Mouse (Mus musculus) C2C12 (cell line): ENCODE measurements at regions not wholly inside any gene's neighbourhood (a gene's known extent, or its start where the extent isn't known, plus 50 kb on each side); places are given as distances from the start of the nearest gene placed in this dataset.

ENCODE experiments used
- H3K27me3 ChIP-seq: one replicate; pipeline ENCODE4 v1.6.1; 2011; ENCODE audit not compliant: control insufficient read depth, insufficient read depth, insufficient read length
- H3K36me3 ChIP-seq: one replicate; pipeline ENCODE4 v1.6.1; 2011; ENCODE audit not compliant: control insufficient read depth, insufficient read depth
- H3K4me3 ChIP-seq: one replicate; pipeline ENCODE4 v1.5.1; 2011; ENCODE audit warnings: mild to moderate bottlenecking, control low read depth; ENCODE audit not compliant: poor library complexity, insufficient read depth, severe bottlenecking
- H3K79me2 ChIP-seq: one replicate; pipeline ENCODE4 v1.6.1; 2011; ENCODE audit not compliant: control insufficient read depth, insufficient read depth
- H3K79me3 ChIP-seq: one replicate; pipeline ENCODE4 v1.6.1; 2011; ENCODE audit warnings: low read depth, control low read depth
- H3ac ChIP-seq: one replicate; pipeline ENCODE3; 2011; ENCODE audit warnings: low read depth; ENCODE audit not compliant: control insufficient read depth, insufficient read length
- CEBPB ChIP-seq: IDR thresholded peaks from one replicate; pipeline ENCODE4 v1.6.1; 2011; ENCODE audit warnings: low read depth, mild to moderate bottlenecking, control low read depth, moderate library complexity
- CTCF ChIP-seq: IDR thresholded peaks from one replicate; pipeline ENCODE4 v1.5.1; 2011; ENCODE audit not compliant: control insufficient read depth, insufficient read depth, insufficient read length
- FOSL1 ChIP-seq: IDR thresholded peaks from one replicate; pipeline ENCODE4 v1.8.0; 2011; ENCODE audit warnings: mild to moderate bottlenecking, low read length; ENCODE audit not compliant: poor library complexity, insufficient read depth, severe bottlenecking
- MAX ChIP-seq: IDR thresholded peaks from one replicate; pipeline ENCODE4 v1.6.1; 2011; ENCODE audit warnings: mild to moderate bottlenecking, control low read depth
- MYOD1 ChIP-seq: IDR thresholded peaks from one replicate; pipeline ENCODE4 v1.6.1; 2011; ENCODE audit warnings: low read depth; ENCODE audit not compliant: control insufficient read depth, insufficient read length
- MYOG ChIP-seq: IDR thresholded peaks from one replicate; pipeline ENCODE4 v1.6.1; 2011; ENCODE audit not compliant: control insufficient read depth, insufficient read length; ENCODE audit errors: extremely low read depth
- USF1 ChIP-seq: IDR thresholded peaks from one replicate; pipeline ENCODE4 v1.6.1; 2011; ENCODE audit warnings: low read depth, mild to moderate bottlenecking, control low read depth, moderate library complexity

GRCm38 (mm10) chr9:113486494-113487081 lies 221.5 kb downstream of the Pdcd6ip start:
- TF ChIP-seq CEBPB: no peak
- TF ChIP-seq MAX: no peak
- no peak for TF ChIP-seq MYOG
- no peak for TF ChIP-seq MYOD1
- TF ChIP-seq FOSL1: no peak
- no peak for TF ChIP-seq CTCF
- no peak for TF ChIP-seq USF1

GRCm38 (mm10) chr9:113479897-113480296 lies 228.2 kb downstream of the Pdcd6ip start:
- TF ChIP-seq MAX: no peak
- H3K36me3 ChIP-seq: no peaks in the 10 kb centered on the region
- no peak overlapping the region for H3ac ChIP-seq
- H3K4me3 ChIP-seq: no peak overlapping the region
- H3K79me2 ChIP-seq: no peaks in the 10 kb centered on the region
- H3K27me3 ChIP-seq: no peaks in the 10 kb centered on the region
- no peaks in the 10 kb centered on the region for H3K79me3 ChIP-seq

More at GRCm38 (mm10) chr9:113486494-113487081, 221.5 kb downstream of the Pdcd6ip start:
- Histone ChIP-seq H3K79me2 (no peaks in the 10 kb centered on the region), H3K4me3 (no peak overlapping the region), H3K79me3 (no peaks in the 10 kb centered on the region), H3K36me3 (no peaks in the 10 kb centered on the region), H3ac (no peak overlapping the region), H3K27me3 (no peaks in the 10 kb centered on the region)

- TF ChIP-seq MYOG (no peak), MYOD1 (no peak), USF1 (no peak)
- H3K36me3 ChIP-seq: no peaks in the 10 kb centered on the region
- H3K27me3 ChIP-seq: no peaks in the 10 kb centered on the region
- no peak overlapping the region for H3ac ChIP-seq
- H3K4me3 ChIP-seq: no peak overlapping the region
- no peaks in the 10 kb centered on the region for H3K79me2 ChIP-seq
- H3K79me3 ChIP-seq: no peaks in the 10 kb centered on the region
These were observed 229.2 kb downstream of the Pdcd6ip start for GRCm38 (mm10) chr9:113478761-113479265.

- no peak for TF ChIP-seq MYOG
- no peak for TF ChIP-seq MAX
- no peak for TF ChIP-seq CTCF
- peak; percentile 6 for TF ChIP-seq USF1
- Histone ChIP-seq H3K79me2 (no peaks in the 10 kb centered on the region), H3K36me3 (no peaks in the 10 kb centered on the region), H3ac (no peak overlapping the region), H3K4me3 (no peak overlapping the region), H3K79me3 (no peaks in the 10 kb centered on the region), H3K27me3 (no peaks in the 10 kb centered on the region)
These were observed 236.3 kb downstream of the Pdcd6ip start for GRCm38 (mm10) chr9:113471781-113472180.

GRCm38 (mm10) chr9:113462888-113463287 lies 245.2 kb downstream of the Pdcd6ip start:
- Histone ChIP-seq H3ac (no peak overlapping the region), H3K27me3 (no peaks in the 10 kb centered on the region), H3K4me3 (no peak overlapping the region), H3K79me2 (no peaks in the 10 kb centered on the region), H3K79me3 (no peaks in the 10 kb centered on the region), H3K36me3 (no peaks in the 10 kb centered on the region)
- TF ChIP-seq MYOG: no peak
- no peak for TF ChIP-seq MAX
- no peak for TF ChIP-seq CEBPB
- TF ChIP-seq FOSL1: no peak
- no peak for TF ChIP-seq CTCF
- TF ChIP-seq USF1: no peak
- TF ChIP-seq MYOD1: no peak

- Histone ChIP-seq H3K79me3 (no peaks in the 10 kb centered on the region), H3K4me3 (no peak overlapping the region), H3K79me2 (no peaks in the 10 kb centered on the region), H3K27me3 (no peaks in the 10 kb centered on the region), H3ac (no peak overlapping the region), H3K36me3 (no peaks in the 10 kb centered on the region)
- TF ChIP-seq MAX (no peak), MYOG (no peak), MYOD1 (no peak), FOSL1 (no peak), CTCF (no peak), USF1 (no peak), CEBPB (no peak)
These were observed 245.7 kb downstream of the Pdcd6ip start for GRCm38 (mm10) chr9:113462267-113462887.
